Mouse (Mus musculus) intestine, embryonic 15.5 days (tissue): Measurements from ENCODE around the gene Mrpl28. TPM values are rescaled to one million over a fixed set of nuclear protein-coding genes. Genes with fewer than 3 reads are reported as not detected.
"Not testable (repeated sequence)": the region's sequence is repeated elsewhere in the genome, so short reads cannot be mapped to it uniquely, and the experiment has no call there.

ENCODE experiments used
- ATAC-seq: fragments of 200-750 bp; cut with Nextera tagmentation; 2 replicates; pipeline ENCODE4 v1.8.0; 2017; ENCODE audit warnings: moderate TSS enrichment, moderate library complexity
- H3K27ac ChIP-seq: fragments of 300-500 bp; sonication (generic); 2 replicates; pipeline ENCODE4 v1.5.1; 2015; ENCODE audit warnings: mild to moderate bottlenecking, inconsistent platforms
- H3K27me3 ChIP-seq: fragments of 300-500 bp; sonication (generic); replicated peaks from 2 replicates; pipeline ENCODE4 v1.6.1; 2015; ENCODE audit warnings: inconsistent platforms
- H3K36me3 ChIP-seq: fragments of 300-500 bp; sonication (generic); 2 replicates; pipeline ENCODE4 v1.6.1; 2015; ENCODE audit warnings: inconsistent platforms
- H3K4me1 ChIP-seq: fragments of 300-500 bp; sonication (generic); replicated peaks from 2 replicates; pipeline ENCODE4 v1.6.1; 2015; ENCODE audit warnings: inconsistent platforms
- H3K4me2 ChIP-seq: fragments of 300-500 bp; sonication (generic); replicated peaks from 2 replicates; pipeline ENCODE4 v1.6.1; 2015; ENCODE audit warnings: mild to moderate bottlenecking, inconsistent platforms
- H3K4me3 ChIP-seq: fragments of 300-500 bp; sonication (generic); replicated peaks from 2 replicates; pipeline ENCODE4 v1.5.1; 2015; ENCODE audit warnings: inconsistent platforms
- H3K9ac ChIP-seq: fragments of 300-500 bp; sonication (generic); 2 replicates; pipeline ENCODE4 v1.6.1; 2015; ENCODE audit warnings: inconsistent platforms
- H3K9me3 ChIP-seq: fragments of 300-500 bp; sonication (generic); 2 replicates; pipeline ENCODE4 v1.6.1; 2016; ENCODE audit warnings: inconsistent platforms
- WGBS: fragments of 180-500 bp; shearing (Covaris S2); methylation state at CpG from one replicate; pipeline ENCODE4 v1.1.7; 2015; 5-methylcytosine and 5-hydroxymethylcytosine counted together
- polyA plus RNA-seq: library from polyadenylated mRNA; unstranded; fragments of >200 nt; fragmentation: Nextera tagmentation; extraction: Ambion mirVana; gene quantifications from 2 replicates; pipeline ENCODE4 v1.2.1, GENCODE M21; 2015

Mrpl28 gene
- 218 and 240 TPM in 2 replicates for polyA plus RNA-seq

GRCm38 (mm10) chr17:26123267-26123684 lies at the start of gene Mrpl28:
Mrpl28 (plus strand) TSS chr17:26123500.
- peak within 1 kb of the TSS; percentile 67 for H3K27ac ChIP-seq
- WGBS: under 1% methylated on average over 32 of the region's 32 CpGs
- peak; percentile 95 for ATAC-seq

GRCm38 (mm10) chr17:26075246-26075645 lies 48.1 kb upstream of the Mrpl28 start:
- no peak overlapping the region for H3K27ac ChIP-seq
- ATAC-seq: no peak
- H3K4me1 ChIP-seq: no peaks in the 10 kb centered on the region
- H3K27me3 ChIP-seq: no peaks in the 10 kb centered on the region; the same call in 1 of the 2 replicates
- no peaks in the 10 kb centered on the region for H3K9me3 ChIP-seq
- no peaks in the 10 kb centered on the region for H3K36me3 ChIP-seq
- no peak overlapping the region for H3K4me2 ChIP-seq
- H3K9ac ChIP-seq: no peak overlapping the region
- H3K4me3 ChIP-seq: no peak overlapping the region
- WGBS: 66% methylated on average over 3 of the region's 3 CpGs

More at GRCm38 (mm10) chr17:26123267-26123684, at the start of gene Mrpl28:
- peaks cover 15% of the 10 kb centered on the region for H3K4me1 ChIP-seq
- peak within 1 kb of the TSS; percentile 90 for H3K4me3 ChIP-seq
- H3K27me3 ChIP-seq: peaks cover 3% of the 10 kb centered on the region; the same call in 1 of the 2 replicates
- peak within 1 kb of the TSS; percentile 74 for H3K9ac ChIP-seq
- no peaks in the 10 kb centered on the region for H3K9me3 ChIP-seq
- H3K36me3 ChIP-seq: peaks cover 24% of the 10 kb centered on the region
- peak within 1 kb of the TSS; percentile 80 for H3K4me2 ChIP-seq

- no peak overlapping the region for H3K9ac ChIP-seq
Observed at GRCm38 (mm10) chr17:26078851-26079250, 44.4 kb upstream of the Mrpl28 start.

DNA sequence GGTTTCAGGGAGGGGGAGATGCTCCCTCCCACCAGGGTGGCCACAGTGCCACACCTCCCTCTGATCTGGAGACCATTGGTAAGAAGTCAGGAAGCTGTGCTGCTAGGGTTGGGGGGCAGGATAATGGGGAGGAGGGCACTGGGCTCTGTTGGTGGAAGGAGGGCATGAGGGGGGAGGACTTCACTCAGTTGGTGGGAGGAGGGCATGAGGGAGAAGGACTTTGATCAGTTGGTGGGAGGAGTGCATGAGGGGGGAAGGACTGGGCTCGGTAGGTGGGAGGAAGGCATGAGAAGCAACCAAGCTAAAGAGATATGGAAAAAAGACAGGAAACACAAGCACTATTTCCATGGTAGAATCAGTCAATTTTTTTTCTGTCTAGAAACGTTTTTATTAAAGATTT lies 42.4 kb upstream of the Mrpl28 start:
- H3K9me3 ChIP-seq: no peaks in the 10 kb centered on the region
- H3K36me3 ChIP-seq: no peaks in the 10 kb centered on the region
- no peak overlapping the region for H3K27ac ChIP-seq
- H3K4me3 ChIP-seq: no peak overlapping the region
- H3K9ac ChIP-seq: no peak overlapping the region
- H3K4me1 ChIP-seq: no peaks in the 10 kb centered on the region
- H3K27me3 ChIP-seq: no peaks in the 10 kb centered on the region
- H3K4me2 ChIP-seq: no peak overlapping the region
- 41% methylated on average over 2 of the region's 2 CpGs for WGBS
- ATAC-seq: no peak

More at GRCm38 (mm10) chr17:26078851-26079250, 44.4 kb upstream of the Mrpl28 start:
- Histone ChIP-seq H3K27me3 (no peaks in the 10 kb centered on the region), H3K4me1 (no peaks in the 10 kb centered on the region), H3K9me3 (no peaks in the 10 kb centered on the region), H3K4me2 (no peak overlapping the region), H3K27ac (no peak overlapping the region), H3K36me3 (no peaks in the 10 kb centered on the region), H3K4me3 (no peak overlapping the region)
- WGBS: 75% methylated on average over 2 of the region's 2 CpGs
- no peak for ATAC-seq

DNA sequence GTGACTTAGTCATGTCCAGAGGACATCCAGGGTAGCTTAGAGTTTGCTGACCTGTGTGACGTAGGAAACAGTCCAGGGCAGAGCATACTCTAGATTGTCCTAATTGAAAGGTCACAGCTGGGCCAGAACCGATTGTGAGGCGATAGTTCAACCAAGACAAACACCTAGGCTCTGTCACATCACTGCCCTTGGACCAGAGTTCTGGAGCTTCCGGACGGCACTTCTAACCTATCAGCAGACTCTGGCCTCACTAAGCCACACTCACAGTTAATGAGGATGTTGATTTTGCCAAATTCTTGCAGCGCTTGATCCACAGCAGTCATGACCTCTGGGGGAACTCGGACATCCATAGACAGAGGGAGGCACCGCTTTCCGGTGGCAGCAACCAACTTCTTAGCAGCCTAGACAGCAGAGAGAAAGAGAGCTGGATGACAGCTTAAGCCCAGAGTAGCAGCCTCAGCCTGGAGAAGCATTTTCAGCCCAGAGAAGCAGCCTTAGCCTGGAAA lies 36.2 kb upstream of the Mrpl28 start:
- Histone ChIP-seq H3K9me3 (no peaks in the 10 kb centered on the region), H3K9ac (no peak overlapping the region), H3K4me2 (no peak overlapping the region), H3K4me3 (no peak overlapping the region), H3K4me1 (0 out of 2 replicates have a peak, but pooled peaks cover 5% of the 10 kb centered on the region), H3K27ac (no peak overlapping the region), H3K27me3 (no peaks in the 10 kb centered on the region), H3K36me3 (peaks cover 1% of the 10 kb centered on the region; the same call in 1 of the 2 replicates)
- no peak for ATAC-seq
- WGBS: 90% methylated on average over 9 of the region's 9 CpGs

- Histone ChIP-seq H3K9me3 (no peaks in the 10 kb centered on the region), H3K9ac (peak within 1 kb of the TSS; percentile 57), H3K4me1 (0 out of 2 replicates have a peak, but pooled peaks cover 10% of the 10 kb centered on the region), H3K27ac (peak within 1 kb of the TSS; percentile 91), H3K4me3 (peak within 1 kb of the TSS; percentile 45), H3K27me3 (no peaks in the 10 kb centered on the region), H3K4me2 (peak within 1 kb of the TSS; percentile 77), H3K36me3 (peaks cover 4% of the 10 kb centered on the region; the same call in 1 of the 2 replicates)
- ATAC-seq: peak; percentile 97
- WGBS: 2% methylated on average over 32 of the region's 32 CpGs
Observed at GRCm38 (mm10) chr17:26089905-26090632, 33.2 kb upstream of the Mrpl28 start, which contains the start of gene Decr2. Decr2 (minus strand) TSS chr17:26090337.

DNA sequence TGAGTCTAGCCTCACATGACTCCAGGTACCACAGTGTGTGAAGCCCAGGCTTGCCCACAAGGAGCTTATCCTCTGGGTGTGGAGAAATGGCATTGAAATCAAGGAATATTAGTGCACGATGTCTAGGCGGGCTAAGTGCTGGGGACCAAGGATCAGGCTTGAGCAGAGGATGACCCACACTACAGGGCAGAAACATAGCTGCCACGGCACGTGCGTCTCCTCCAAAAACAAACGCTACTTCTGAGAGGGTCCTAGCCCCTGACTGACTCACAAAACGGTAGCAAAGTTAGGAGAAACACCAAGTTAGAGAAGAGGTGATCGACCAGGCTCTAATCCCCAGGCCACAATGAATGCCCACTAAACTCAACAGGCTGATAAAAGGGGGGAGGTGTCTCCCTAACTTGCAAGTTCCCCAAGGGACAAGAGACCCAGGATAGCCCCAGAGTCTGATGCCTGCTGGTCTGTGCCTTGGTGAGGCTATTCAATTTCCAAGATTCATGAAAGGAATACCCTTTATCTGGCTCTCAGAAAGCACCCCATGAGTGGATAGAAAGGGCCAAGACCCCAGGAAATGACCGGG lies 28.7 kb upstream of the Mrpl28 start:
- ATAC-seq: no peak
- 0 out of 2 replicates have a peak, but pooled peaks cover 6% of the 10 kb centered on the region for H3K4me1 ChIP-seq
- peak overlapping the region; percentile 91 for H3K9ac ChIP-seq
- 22% methylated on average over 9 of the region's 9 CpGs for whole genome bisulfite sequencing
- peak overlapping the region; percentile 85 for H3K4me2 ChIP-seq
- H3K36me3 ChIP-seq: peaks cover 4% of the 10 kb centered on the region; the same call in 1 of the 2 replicates
- peak overlapping the region; percentile 73 for H3K27ac ChIP-seq
- H3K9me3 ChIP-seq: no peaks in the 10 kb centered on the region
- H3K4me3 ChIP-seq: peak overlapping the region; percentile 76
- no peaks in the 10 kb centered on the region for H3K27me3 ChIP-seq

DNA sequence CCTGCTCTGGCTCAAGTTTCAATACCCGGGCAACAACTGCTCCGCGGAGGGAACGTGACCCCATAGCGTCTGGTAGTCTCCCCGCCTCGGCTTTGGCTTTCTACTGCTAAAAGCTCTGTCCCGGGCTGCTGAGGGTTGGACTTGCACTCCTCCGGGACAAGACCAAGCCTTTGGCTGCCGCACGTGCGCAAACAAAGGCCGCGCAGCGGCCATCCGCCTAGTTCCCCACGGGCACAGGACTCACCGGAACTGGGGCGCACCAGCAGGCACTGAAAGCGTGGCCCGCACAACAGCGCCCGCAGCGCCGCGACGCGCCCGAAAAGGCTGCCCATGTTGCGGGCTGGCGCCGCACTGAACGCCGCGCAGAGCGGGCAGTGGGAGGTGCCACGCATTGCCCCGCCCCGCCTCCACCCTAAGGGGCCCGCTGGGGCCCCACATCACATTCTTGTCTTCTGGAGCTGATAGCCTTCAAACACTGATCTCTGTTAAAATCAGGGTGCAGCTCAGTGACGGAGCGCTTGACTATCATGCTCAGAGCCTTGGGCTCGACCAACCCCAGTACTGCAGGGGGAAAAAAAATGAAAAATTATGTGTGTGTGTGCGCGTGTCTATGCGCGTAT lies 28.1 kb upstream of the Mrpl28 start, which contains the start of gene Nme4:
TSS of gene Nme4 (minus strand) at position 482 of the 620 bp plus-strand sequence.
- Histone ChIP-seq H3K4me1 (0 out of 2 replicates have a peak, but pooled peaks cover 5% of the 10 kb centered on the region), H3K9ac (peak within 1 kb of the TSS; percentile 91), H3K27ac (peak within 1 kb of the TSS; percentile 73), H3K4me2 (peak within 1 kb of the TSS; percentile 85), H3K27me3 (no peaks in the 10 kb centered on the region), H3K4me3 (peak within 1 kb of the TSS; percentile 76), H3K9me3 (no peaks in the 10 kb centered on the region), H3K36me3 (peaks cover 4% of the 10 kb centered on the region; the same call in 1 of the 2 replicates)
- 1% methylated on average over 47 of the region's 47 CpGs for WGBS
- ATAC-seq: peak; percentile 88

DNA sequence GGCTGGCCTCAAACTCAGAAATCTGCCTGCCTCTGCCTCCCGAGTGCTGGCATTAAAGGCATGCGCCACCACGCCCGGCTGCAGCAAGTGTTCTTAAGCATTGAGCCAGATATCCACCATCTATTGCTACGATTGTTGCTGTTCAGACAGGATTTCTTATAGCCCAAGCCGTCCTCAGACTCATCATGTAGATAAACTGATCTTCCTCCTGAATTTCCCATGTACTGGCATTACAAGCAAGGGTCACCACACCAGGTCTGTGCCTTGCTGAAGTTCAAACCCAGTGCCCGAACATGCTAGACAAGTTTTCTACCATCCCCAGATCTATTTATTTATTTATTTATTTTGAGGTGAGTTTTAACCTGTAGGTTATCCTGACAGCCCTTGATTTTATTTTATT lies 24.8 kb upstream of the Mrpl28 start:
- ATAC-seq: no peak
- Histone ChIP-seq H3K27ac (no peak overlapping the region), H3K9ac (no peak overlapping the region), H3K4me2 (no peak overlapping the region), H3K36me3 (no peaks in the 10 kb centered on the region), H3K4me1 (0 out of 2 replicates have a peak, but pooled peaks cover 5% of the 10 kb centered on the region), H3K9me3 (no peaks in the 10 kb centered on the region), H3K4me3 (no peak overlapping the region), H3K27me3 (no peaks in the 10 kb centered on the region)
- WGBS: 92% methylated on average over 7 of the region's 7 CpGs

DNA sequence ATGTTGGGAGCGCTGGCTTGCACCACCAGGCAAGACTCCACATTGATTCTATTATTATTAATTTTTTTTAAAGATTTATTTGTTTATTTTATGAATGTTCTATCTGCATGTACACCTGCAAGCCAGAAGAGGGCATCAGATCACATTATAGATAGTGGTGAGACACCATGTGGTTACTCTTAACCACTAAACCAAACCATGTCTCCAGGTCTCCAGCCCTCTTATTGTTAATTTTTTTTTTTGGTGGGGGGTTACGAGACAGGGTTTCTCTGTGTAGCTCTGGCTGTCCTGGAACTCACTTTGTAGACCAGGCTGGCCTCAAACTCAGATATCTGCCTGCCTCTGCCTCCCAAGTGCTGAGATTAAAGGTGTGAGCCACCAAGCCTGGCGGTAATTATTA lies 24.0 kb upstream of the Mrpl28 start:
- not testable (repeated sequence) for ATAC-seq, H3K4me3 ChIP-seq, H3K27me3 ChIP-seq, H3K9me3 ChIP-seq, H3K4me2 ChIP-seq, H3K27ac ChIP-seq, H3K36me3 ChIP-seq, H3K9ac ChIP-seq, H3K4me1 ChIP-seq
- WGBS: 69% methylated on average over 3 of the region's 3 CpGs

DNA sequence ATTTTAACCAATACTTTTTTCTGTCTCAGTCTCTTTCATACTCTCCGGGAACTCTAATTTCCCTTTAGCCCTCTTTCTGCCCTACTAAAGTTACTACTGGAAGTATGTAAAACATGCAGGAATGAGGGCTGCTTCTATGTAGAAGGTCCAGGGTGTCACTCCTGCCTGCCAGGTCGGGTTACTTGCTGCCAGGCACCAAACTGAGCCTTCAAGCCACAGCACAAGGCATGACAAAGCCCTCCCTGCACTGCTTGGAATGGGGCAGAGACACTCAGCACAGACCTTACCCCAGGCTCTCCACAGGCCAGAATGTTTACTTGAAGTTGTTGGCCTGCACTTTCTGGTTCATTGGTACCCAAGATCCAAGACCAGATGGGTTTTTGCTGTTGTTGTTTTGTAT lies 23.1 kb upstream of the Mrpl28 start:
- Histone ChIP-seq H3K4me3 (no peak overlapping the region), H3K9me3 (no peaks in the 10 kb centered on the region), H3K27me3 (no peaks in the 10 kb centered on the region), H3K9ac (no peak overlapping the region), H3K27ac (no peak overlapping the region), H3K4me2 (no peak overlapping the region), H3K4me1 (no peaks in the 10 kb centered on the region), H3K36me3 (no peaks in the 10 kb centered on the region)
- 45% methylated on average over 2 of the region's 2 CpGs for WGBS
- no peak for ATAC-seq

DNA sequence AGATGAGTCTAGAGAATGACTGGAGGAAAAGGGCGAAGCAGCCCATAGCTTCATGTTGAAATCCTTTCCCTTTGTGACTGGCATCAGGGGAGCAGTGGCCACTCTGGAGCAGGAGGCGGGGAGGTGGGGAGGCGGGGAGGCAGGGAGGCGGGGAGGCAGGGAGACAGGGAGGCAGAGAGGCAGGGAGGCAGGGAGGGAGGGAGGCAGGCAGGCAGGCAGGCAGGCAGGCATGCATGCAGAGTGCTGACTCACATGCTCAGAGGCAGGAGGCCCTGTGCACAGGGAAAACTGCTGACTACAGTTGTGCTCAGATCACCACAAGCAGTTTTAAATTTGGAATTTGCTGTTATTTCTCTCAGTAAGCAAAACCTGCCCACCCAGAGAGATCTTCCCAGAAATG lies 21.8 kb upstream of the Mrpl28 start:
- peak; percentile 53; the same call in 1 of the 2 replicates for ATAC-seq
- H3K4me1 ChIP-seq: no peaks in the 10 kb centered on the region
- no peaks in the 10 kb centered on the region for H3K9me3 ChIP-seq
- no peak overlapping the region for H3K4me3 ChIP-seq
- no peak overlapping the region for H3K4me2 ChIP-seq
- WGBS: 39% methylated on average over 4 of the region's 4 CpGs
- no peaks in the 10 kb centered on the region for H3K27me3 ChIP-seq
- H3K36me3 ChIP-seq: no peaks in the 10 kb centered on the region
- H3K9ac ChIP-seq: no peak overlapping the region
- H3K27ac ChIP-seq: no peak overlapping the region
